19 mouse cellular contexts compared by ENCODE assay signal in the genomic region with DNA sequence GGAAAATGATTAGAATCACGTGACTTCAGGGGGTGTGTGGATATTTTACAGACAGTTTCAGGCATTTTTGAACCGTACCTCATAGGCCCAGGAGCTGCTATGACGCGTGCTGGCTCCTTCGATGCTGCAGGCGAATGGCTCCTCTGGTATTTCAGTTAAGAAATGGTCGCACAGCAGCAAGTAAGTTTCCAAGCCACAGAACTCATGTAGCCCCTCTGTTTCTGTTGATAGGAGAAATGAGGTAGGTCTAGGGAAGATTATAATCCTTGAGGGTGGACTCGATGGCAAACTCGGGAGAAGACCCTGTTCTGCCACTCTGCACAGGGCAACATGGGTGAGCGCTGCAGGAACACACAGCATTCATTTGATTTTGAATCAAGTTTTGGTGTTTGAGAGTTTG.
A peak's percentile ranks its signal among the peaks of the same experiment; 100 is the strongest.
DNase-seq lines count a peak whose midpoint lies in the region; ATAC-seq and TF ChIP-seq lines count a peak whose summit lies in the region.
"Had no signal": no experiment of that assay in that cellular context is flagged by ENCODE, and none has a peak within 500 bp of the region (broad histone marks: within the 10 kb centered on the region; RNA-seq: fewer than 3 reads in every experiment).

No protein-coding gene starts in this region.

- intact Hi-C loops in heart, postnatal 36 days (cut with DNase I): no loop called here
- intact Hi-C loops in left cerebral cortex, postnatal 4 days (cut with DNase I): no loop called here

- H3K27ac ChIP-seq in heart, embryonic 10.5 days: no peak overlapping the region
- H3K27ac ChIP-seq in midbrain, embryonic 11.5 days (ENCODE audit: low read depth, low read length): no peak overlapping the region
- H3K27ac ChIP-seq in midbrain, embryonic 16.5 days (ENCODE audit: low read length): no peak overlapping the region
- no peak overlapping the region; the same call in 1 of the 2 replicates for H3K27ac ChIP-seq in limb, embryonic 13.5 days
- H3K27ac ChIP-seq in limb, embryonic 14.5 days (replicated peaks; ENCODE audit: low read depth, low read length): 0 out of 2 replicates have a peak overlapping the region, but pooled peaks have one; percentile 26
- H3K27ac ChIP-seq: embryonic facial prominence, embryonic 10.5 days; embryonic facial prominence, embryonic 12.5 days; forebrain, embryonic 13.5 days; forebrain, embryonic 15.5 days had no signal

- no peak for ATAC-seq in midbrain, embryonic 11.5 days (ENCODE audit: low FRiP score)
- ATAC-seq in midbrain, embryonic 16.5 days: no peak
- ATAC-seq in limb, embryonic 13.5 days (ENCODE audit: low FRiP score, low read depth): peak; percentile 62
- no peak for ATAC-seq in limb, embryonic 14.5 days (ENCODE audit: low FRiP score, low read depth)
- ATAC-seq: forebrain, embryonic 13.5 days; forebrain, embryonic 15.5 days had no signal

- H3K4me3 ChIP-seq in heart, embryonic 10.5 days: no peak overlapping the region
- H3K4me3 ChIP-seq in midbrain, embryonic 11.5 days (ENCODE audit: low read depth, low read length): no peak overlapping the region
- H3K4me3 ChIP-seq in midbrain, embryonic 16.5 days (ENCODE audit: low read depth, low read length): no peak overlapping the region
- H3K4me3 ChIP-seq in limb, embryonic 13.5 days: no peak overlapping the region
- no peak overlapping the region for H3K4me3 ChIP-seq in limb, embryonic 14.5 days (replicated peaks; ENCODE audit: low read length)
- H3K4me3 ChIP-seq: embryonic facial prominence, embryonic 10.5 days; embryonic facial prominence, embryonic 12.5 days; forebrain, embryonic 13.5 days; forebrain, embryonic 15.5 days had no signal

- no peaks in the 10 kb centered on the region for H3K9me3 ChIP-seq in heart, embryonic 10.5 days
- H3K9me3 ChIP-seq in midbrain, embryonic 11.5 days (ENCODE audit: control insufficient read depth, low read length): no peaks in the 10 kb centered on the region
- H3K9me3 ChIP-seq in midbrain, embryonic 16.5 days (replicated peaks; ENCODE audit: control insufficient read depth, low read length, poor library complexity, severe bottlenecking): no peaks in the 10 kb centered on the region
- H3K9me3 ChIP-seq in limb, embryonic 13.5 days: no peaks in the 10 kb centered on the region
- no peaks in the 10 kb centered on the region for H3K9me3 ChIP-seq in limb, embryonic 14.5 days (ENCODE audit: control insufficient read depth, low read length)
- H3K9me3 ChIP-seq: embryonic facial prominence, embryonic 10.5 days; embryonic facial prominence, embryonic 12.5 days; forebrain, embryonic 13.5 days; forebrain, embryonic 15.5 days had no signal

- DNase-seq in heart, embryonic 10.5 days (ENCODE audit: low spot score): peak; percentile 47
- no peak for DNase-seq in heart, postnatal 36 days
- peak; percentile 75 for DNase-seq in midbrain, embryonic 11.5 days (ENCODE audit: low spot score, missing footprints)
- peak; percentile 15 for DNase-seq in limb, embryonic 14.5 days (ENCODE audit: low spot score)
- DNase-seq in left cerebral cortex, postnatal 4 days: no peak
- DNase-seq: adrenal gland, adult 8-10 months; adrenal gland, postnatal 14 days; adrenal gland, postnatal 36 days; cerebellum, adult 11-12 months; cerebellum, adult 2 months; cerebellum, adult 9-10 months; cerebellum, postnatal 10 days; cerebellum, postnatal 25 days had no signal

- H3K4me1 ChIP-seq in heart, embryonic 10.5 days: peaks cover 10% of the 10 kb centered on the region
- H3K4me1 ChIP-seq in midbrain, embryonic 11.5 days (ENCODE audit: control insufficient read depth, insufficient read depth, low read length): peaks cover 18% of the 10 kb centered on the region
- peaks cover 15% of the 10 kb centered on the region for H3K4me1 ChIP-seq in midbrain, embryonic 16.5 days (ENCODE audit: control insufficient read depth, insufficient read depth, low read length)
- H3K4me1 ChIP-seq in limb, embryonic 13.5 days: peaks cover 42% of the 10 kb centered on the region
- peaks cover 24% of the 10 kb centered on the region for H3K4me1 ChIP-seq in limb, embryonic 14.5 days (ENCODE audit: control insufficient read depth, insufficient read depth, low read length)

- H3K36me3 ChIP-seq in heart, embryonic 10.5 days: no peaks in the 10 kb centered on the region
- H3K36me3 ChIP-seq in midbrain, embryonic 11.5 days (ENCODE audit: control insufficient read depth, insufficient read depth, low read length): no peaks in the 10 kb centered on the region
- no peaks in the 10 kb centered on the region for H3K36me3 ChIP-seq in midbrain, embryonic 16.5 days (ENCODE audit: control insufficient read depth, insufficient read depth, low read length)
- no peaks in the 10 kb centered on the region for H3K36me3 ChIP-seq in limb, embryonic 13.5 days
- no peaks in the 10 kb centered on the region for H3K36me3 ChIP-seq in limb, embryonic 14.5 days (ENCODE audit: control insufficient read depth, insufficient read depth, low read length)
- H3K36me3 ChIP-seq: embryonic facial prominence, embryonic 10.5 days; embryonic facial prominence, embryonic 12.5 days; forebrain, embryonic 15.5 days had no signal

- 83% methylated on average over 10 of the region's 10 CpGs for WGBS in heart, embryonic 10.5 days
- WGBS in midbrain, embryonic 11.5 days: 93% methylated on average over 10 of the region's 10 CpGs
- WGBS in midbrain, embryonic 16.5 days: 91% methylated on average over 10 of the region's 10 CpGs
- WGBS in limb, embryonic 13.5 days: 60% methylated on average over 10 of the region's 10 CpGs
- WGBS in limb, embryonic 14.5 days: 60% methylated on average over 10 of the region's 10 CpGs

- peaks cover 15% of the 10 kb centered on the region; the same call in 1 of the 2 replicates for H3K27me3 ChIP-seq in heart, embryonic 10.5 days (ENCODE audit: insufficient read depth, poor library complexity, severe bottlenecking)
- no peaks in the 10 kb centered on the region for H3K27me3 ChIP-seq in midbrain, embryonic 11.5 days (ENCODE audit: control insufficient read depth, insufficient read depth, low read length)
- no peaks in the 10 kb centered on the region for H3K27me3 ChIP-seq in midbrain, embryonic 16.5 days (ENCODE audit: control insufficient read depth, insufficient read depth, low read depth, low read length)
- H3K27me3 ChIP-seq in limb, embryonic 13.5 days: peaks cover 15% of the 10 kb centered on the region
- no peaks in the 10 kb centered on the region; the same call in 1 of the 2 replicates for H3K27me3 ChIP-seq in limb, embryonic 14.5 days (ENCODE audit: control insufficient read depth, insufficient read depth, low read length)
- H3K27me3 ChIP-seq: embryonic facial prominence, embryonic 12.5 days; forebrain, embryonic 15.5 days had no signal

- no peak overlapping the region for H3K4me2 ChIP-seq in midbrain, embryonic 11.5 days
- no peak overlapping the region for H3K4me2 ChIP-seq in midbrain, embryonic 16.5 days (ENCODE audit: low read length)
- H3K4me2 ChIP-seq in limb, embryonic 13.5 days (replicated peaks): 0 out of 2 replicates have a peak overlapping the region, but pooled peaks have one; percentile 3
- H3K4me2 ChIP-seq in limb, embryonic 14.5 days (replicated peaks; ENCODE audit: low read depth, low read length, severe bottlenecking): no peak overlapping the region
- H3K4me2 ChIP-seq: embryonic facial prominence, embryonic 12.5 days; forebrain, embryonic 13.5 days; forebrain, embryonic 15.5 days had no signal

- H3K9ac ChIP-seq in midbrain, embryonic 11.5 days (ENCODE audit: low read length): no peak overlapping the region
- no peak overlapping the region for H3K9ac ChIP-seq in midbrain, embryonic 16.5 days (ENCODE audit: low read depth, low read length)
- no peak overlapping the region for H3K9ac ChIP-seq in limb, embryonic 13.5 days
- no peak overlapping the region for H3K9ac ChIP-seq in limb, embryonic 14.5 days (ENCODE audit: low read depth, low read length, severe bottlenecking)
- H3K9ac ChIP-seq: embryonic facial prominence, embryonic 12.5 days; forebrain, embryonic 13.5 days; forebrain, embryonic 15.5 days had no signal

- no peak for TF ChIP-seq POLR2A in limb, embryonic 14.5 days (IDR thresholded peaks at IDR 0.05; ENCODE audit: borderline replicate concordance, extremely low read depth, insufficient read depth, insufficient read length)

Comparison
In these comparisons a context has a peak if more than half of its experiments do, and no peak if none do; other contexts are left out.
1. DNase-seq: peak in heart, embryonic 10.5 days (single experiment), midbrain, embryonic 11.5 days (single experiment) and limb, embryonic 14.5 days (single experiment); none in heart, postnatal 36 days (0 of 2) and left cerebral cortex, postnatal 4 days (single experiment).